Mouse (Mus musculus) cerebellum, adult 2 months (tissue): Measurements from ENCODE around the gene Tmcc2. TPM values are rescaled to one million over a fixed set of nuclear protein-coding genes. Genes with fewer than 3 reads are reported as not detected.

Experiments used
- DNase-seq, 2 experiments: peaks; one replicate each; pipeline ENCODE4 v3.0.0; 2021
- H3K27ac ChIP-seq: fragments of 200-500 bp; 2 replicates; pipeline ENCODE4 v1.5.1; 2012; ENCODE audit warnings: low read length, control low read depth, inconsistent platforms; ENCODE audit not compliant: insufficient read depth
- H3K27me3 ChIP-seq: fragments of 200-500 bp; 2 replicates; pipeline ENCODE4 v1.6.1; 2012; ENCODE audit warnings: inconsistent platforms, mild to moderate bottlenecking, low read length, moderate library complexity; ENCODE audit not compliant: control insufficient read depth, insufficient read depth
- H3K4me1 ChIP-seq: fragments of 200-500 bp; 2 replicates; pipeline ENCODE4 v1.6.1; 2011; ENCODE audit warnings: low read length; ENCODE audit not compliant: control insufficient read depth, insufficient read depth
- H3K4me3 ChIP-seq: fragments of 200-500 bp; replicated peaks from 2 replicates; pipeline ENCODE3; 2011; ENCODE audit warnings: mild to moderate bottlenecking, low read depth, low read length, control low read depth; ENCODE audit not compliant: insufficient read depth
- CTCF ChIP-seq: fragments of 200-500 bp; IDR thresholded peaks from 2 replicates; pipeline ENCODE4 v1.5.1; 2011; ENCODE audit warnings: low read depth, mild to moderate bottlenecking, control low read depth, low read length, moderate library complexity, borderline replicate concordance; ENCODE audit not compliant: insufficient read depth
- POLR2A ChIP-seq: fragments of 200-500 bp; IDR thresholded peaks from 2 replicates; pipeline ENCODE4 v1.6.1; 2011; ENCODE audit warnings: low read length, control low read depth, borderline replicate concordance; ENCODE audit not compliant: insufficient read depth
- WGBS: fragments of 180-500 bp; shearing (Covaris S2); methylation state at CpG from one replicate; pipeline ENCODE4 v1.1.7; 2018; 5-methylcytosine and 5-hydroxymethylcytosine counted together
- polyA plus RNA-seq: library from polyadenylated mRNA; depleted of rRNA; stranded (reverse); fragments of >200 nt; gene quantifications from 2 replicates; pipeline ENCODE4 v1.2.3, GENCODE M21; 2012

The Tmcc2 gene
- polyA plus RNA-seq, 1 experiment: 157 TPM

DNA sequence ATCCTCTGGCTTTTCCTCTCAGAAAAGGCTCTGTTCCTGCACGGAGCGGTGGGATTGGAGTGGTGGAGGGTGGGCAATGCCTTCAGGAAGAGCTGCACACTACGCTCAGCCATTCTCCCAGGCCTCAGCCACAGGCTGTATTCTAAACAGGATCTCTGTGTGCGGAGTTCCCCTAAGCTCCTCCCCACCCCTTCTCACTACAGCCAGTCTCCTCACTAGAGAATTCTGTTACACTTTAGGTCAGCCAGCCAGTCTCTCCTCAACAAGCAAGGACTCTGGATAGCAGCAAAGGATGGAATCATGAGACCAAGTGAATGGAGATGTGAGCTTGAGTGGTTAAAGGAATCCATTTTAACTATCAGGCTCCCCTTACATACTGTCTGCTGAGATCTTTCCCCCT lies 3.1 kb downstream of the Tmcc2 start:
- peak overlapping the region; percentile 66 for H3K4me3 ChIP-seq
- 8% methylated on average over 4 of the region's 4 CpGs for WGBS
- H3K4me1 ChIP-seq: peaks cover 32% of the 10 kb centered on the region
- DNase-seq: peak; percentile 66 to 77
- no peaks in the 10 kb centered on the region for H3K27me3 ChIP-seq
- peak; percentile 59; the same call in 1 of the 2 replicates for TF ChIP-seq POLR2A
- TF ChIP-seq CTCF: no peak
- H3K27ac ChIP-seq: peak overlapping the region; percentile 87; the same call in 1 of the 2 replicates

DNA sequence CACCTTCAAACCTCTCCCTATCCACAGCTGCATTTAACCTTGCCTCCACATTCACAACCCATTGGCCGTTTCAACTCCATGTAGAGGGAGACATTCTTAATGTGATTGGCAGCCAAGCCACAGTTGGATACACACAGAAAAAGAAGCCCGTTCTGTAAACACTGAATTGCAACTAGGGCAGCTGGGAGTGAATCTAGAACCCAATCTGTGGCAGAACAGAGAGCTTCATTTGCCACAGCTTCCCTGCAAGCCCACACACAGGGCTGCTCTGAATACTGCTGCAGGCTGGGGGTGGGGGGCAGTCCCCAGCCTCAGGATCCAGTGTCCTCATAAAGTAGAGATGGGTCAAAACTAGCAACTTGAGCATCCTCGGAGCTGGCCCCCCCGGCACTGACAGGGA lies 4.8 kb downstream of the Tmcc2 start:
- Histone ChIP-seq H3K4me1 (peaks cover 47% of the 10 kb centered on the region), H3K27ac (peak overlapping the region; percentile 59), H3K4me3 (no peak overlapping the region), H3K27me3 (no peaks in the 10 kb centered on the region)
- 40% methylated on average over 4 of the region's 4 CpGs for whole genome bisulfite sequencing
- peak in 1 of 2 experiments; percentile 37 for DNase-seq
- no peak for TF ChIP-seq POLR2A
- TF ChIP-seq CTCF: no peak

DNA sequence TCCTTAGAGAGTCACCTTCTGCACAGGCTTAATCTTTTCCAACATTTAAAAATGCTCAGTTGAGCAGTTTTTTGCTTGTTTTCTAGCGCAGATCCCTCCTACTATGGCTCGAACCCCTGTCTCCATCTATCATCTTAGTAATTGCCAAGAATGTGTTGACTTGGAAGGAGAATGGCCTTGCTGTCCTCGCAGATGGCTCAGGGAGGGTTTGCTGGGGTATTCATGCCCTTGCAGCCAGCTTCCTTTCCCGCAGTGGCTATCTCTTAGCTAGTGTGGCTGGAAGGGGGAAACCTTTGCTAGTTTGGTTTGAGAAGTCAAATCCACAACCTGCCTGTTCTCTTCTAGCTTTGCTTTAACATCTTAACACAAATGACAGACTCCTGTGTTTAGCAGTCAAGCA lies 5.4 kb downstream of the Tmcc2 start:
- DNase-seq: no peak
- Histone ChIP-seq H3K4me3 (no peak overlapping the region), H3K27ac (peak overlapping the region; percentile 59; the same call in 1 of the 2 replicates), H3K4me1 (peaks cover 52% of the 10 kb centered on the region), H3K27me3 (no peaks in the 10 kb centered on the region)
- 21% methylated on average over 4 of the region's 4 CpGs for WGBS
- no peak for TF ChIP-seq CTCF
- no peak for TF ChIP-seq POLR2A

DNA sequence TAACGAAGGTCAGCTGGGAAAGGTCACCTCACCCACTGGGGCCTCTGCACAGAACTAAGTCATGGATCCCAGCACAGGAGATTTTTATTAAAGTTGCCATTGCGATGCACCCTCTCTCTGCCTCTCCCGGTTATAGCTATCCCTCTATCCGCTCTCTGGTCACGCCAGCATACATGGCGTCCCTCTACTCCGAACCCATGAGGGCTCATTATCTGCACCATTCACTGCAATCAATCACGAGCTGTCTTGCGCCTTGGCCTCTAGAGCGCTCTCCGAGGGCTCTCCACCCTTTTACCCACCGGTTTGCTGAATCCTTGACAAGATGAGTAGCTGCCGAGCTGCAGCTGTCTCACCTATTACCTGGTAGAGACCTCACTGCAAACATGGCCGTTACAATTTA lies 5.8 kb downstream of the Tmcc2 start:
- Histone ChIP-seq H3K4me1 (peaks cover 57% of the 10 kb centered on the region), H3K27ac (peak overlapping the region; percentile 35), H3K27me3 (no peaks in the 10 kb centered on the region), H3K4me3 (no peak overlapping the region)
- TF ChIP-seq CTCF (no peak), POLR2A (no peak)
- WGBS: 71% methylated on average over 14 of the region's 14 CpGs
- DNase-seq: no peak

DNA sequence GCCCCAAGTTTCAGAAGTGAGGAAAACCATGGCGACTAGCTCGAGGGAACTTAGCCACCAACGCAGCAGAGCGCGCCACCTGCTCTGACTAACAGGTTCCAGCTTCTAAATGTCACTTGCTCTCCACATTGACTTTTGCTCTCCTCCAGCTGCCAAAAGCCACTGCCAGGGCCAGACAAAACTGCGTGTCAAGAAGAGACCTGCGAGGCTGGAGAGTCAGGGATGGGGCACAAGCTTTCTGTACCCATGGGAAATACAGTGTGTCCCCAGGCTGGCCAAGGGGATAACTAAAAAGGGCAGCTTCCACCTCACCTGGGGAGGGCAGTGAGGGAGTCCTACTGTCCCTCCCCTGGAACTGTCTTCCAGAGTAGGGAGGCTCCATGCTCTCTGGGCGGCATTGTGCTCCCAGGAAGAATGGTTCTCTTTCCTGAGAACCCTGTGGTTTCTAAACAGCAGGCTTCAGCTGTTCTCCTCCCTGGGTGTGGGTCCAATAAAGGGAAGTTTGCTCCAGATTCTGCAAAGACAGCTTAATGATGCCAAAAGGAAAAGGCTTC lies 7.0 kb downstream of the Tmcc2 start:
- Histone ChIP-seq H3K4me3 (no peak overlapping the region), H3K27ac (peak overlapping the region; percentile 72), H3K27me3 (no peaks in the 10 kb centered on the region), H3K4me1 (peaks cover 62% of the 10 kb centered on the region)
- no peak for TF ChIP-seq CTCF
- no peak for TF ChIP-seq POLR2A
- peak; percentile 66 to 75 for DNase-seq
- 14% methylated on average over 8 of the region's 8 CpGs for WGBS

DNA sequence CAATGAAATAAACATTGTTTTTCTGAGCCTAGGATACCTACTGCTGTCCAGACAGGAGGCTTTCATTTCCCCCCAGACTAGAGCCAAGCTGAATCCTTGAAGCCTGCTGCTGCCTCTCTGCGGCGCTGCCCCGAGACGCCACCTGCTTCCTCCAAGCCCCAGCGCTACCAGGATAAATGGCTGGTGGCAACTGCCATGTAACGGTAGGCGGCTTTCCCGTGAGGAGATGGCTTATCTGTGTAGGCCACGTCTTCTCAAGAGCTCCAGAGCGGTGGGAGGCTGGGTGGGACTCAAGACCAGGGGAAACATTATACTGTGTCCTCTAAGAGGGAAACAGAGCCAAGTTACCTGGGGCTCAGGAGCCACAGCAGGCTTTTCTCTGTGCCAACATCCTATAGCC lies 9.2 kb downstream of the Tmcc2 start:
- TF ChIP-seq CTCF (peak; percentile 21; the same call in 1 of the 2 replicates), POLR2A (no peak)
- peak; percentile 73 to 78 for DNase-seq
- Histone ChIP-seq H3K27ac (peak overlapping the region; percentile 66), H3K4me3 (no peak overlapping the region), H3K27me3 (no peaks in the 10 kb centered on the region), H3K4me1 (peaks cover 64% of the 10 kb centered on the region)
- WGBS: 14% methylated on average over 10 of the region's 10 CpGs

DNA sequence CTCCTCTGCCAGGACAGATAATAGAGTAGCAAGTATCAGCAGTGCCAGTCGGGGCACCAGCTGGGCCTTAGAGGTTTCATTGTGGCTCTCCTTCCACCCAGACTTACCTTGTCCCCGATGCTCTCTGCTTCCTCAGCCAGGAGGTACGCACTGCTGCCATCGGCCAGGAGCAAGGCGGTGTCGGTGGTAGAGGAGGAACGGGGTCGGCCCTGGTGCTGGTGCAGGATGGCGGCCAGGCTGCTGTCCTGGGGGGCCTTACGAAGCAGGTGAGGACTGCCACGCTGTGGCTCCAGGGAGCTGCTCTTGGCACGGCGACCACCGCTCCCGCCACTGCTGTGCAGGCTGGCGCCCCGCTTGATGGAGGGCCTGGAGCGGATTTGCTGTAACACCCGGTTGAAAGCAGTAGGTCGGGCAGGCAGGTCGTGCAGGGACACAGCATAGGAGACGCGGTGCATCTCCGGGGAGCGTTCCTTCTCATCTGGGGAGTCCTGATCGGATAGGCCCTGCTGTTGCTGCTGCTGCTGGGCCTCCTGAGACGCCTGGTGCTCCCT lies 10.5 kb downstream of the Tmcc2 start:
- WGBS: 34% methylated on average over 27 of the region's 27 CpGs
- H3K4me3 ChIP-seq: no peak overlapping the region
- H3K27me3 ChIP-seq: no peaks in the 10 kb centered on the region
- peak; percentile 35 to 61 for DNase-seq
- TF ChIP-seq POLR2A (no peak), CTCF (no peak)
- peak overlapping the region; percentile 66 for H3K27ac ChIP-seq
- peaks cover 60% of the 10 kb centered on the region for H3K4me1 ChIP-seq

DNA sequence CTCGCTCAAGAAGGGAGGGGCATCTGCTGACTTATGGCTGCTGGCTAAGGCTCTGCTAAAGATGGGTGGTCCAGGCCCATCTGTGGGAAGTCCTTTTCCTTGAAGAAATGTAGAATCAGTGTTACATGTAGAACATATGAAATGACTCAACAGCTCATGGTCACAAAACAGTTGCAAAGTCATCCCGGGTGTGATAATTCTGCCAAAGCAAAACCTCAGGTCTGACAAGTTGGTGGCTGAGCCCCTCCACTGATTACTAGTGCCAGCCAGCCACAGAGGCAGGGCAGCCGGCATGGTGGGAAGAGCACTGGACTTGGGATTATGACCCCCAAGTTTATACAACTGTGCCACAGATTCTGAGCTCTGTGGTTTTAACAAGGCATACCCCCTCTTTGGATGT lies 13.3 kb downstream of the Tmcc2 start:
- DNase-seq: no peak
- Histone ChIP-seq H3K4me1 (peaks cover 62% of the 10 kb centered on the region), H3K27me3 (no peaks in the 10 kb centered on the region), H3K4me3 (no peak overlapping the region), H3K27ac (no peak overlapping the region)
- WGBS: 65% methylated on average over 3 of the region's 3 CpGs
- TF ChIP-seq CTCF (no peak), POLR2A (no peak)
